ENCODE assay signal across 8 mouse cellular contexts in genomic region chr8:93810859-93811602, GRCm38 (mm10). TPM values are rescaled to one million over a fixed set of nuclear protein-coding genes. Genes with fewer than 3 reads are reported as not detected.
DNase-seq lines count a peak whose midpoint lies in the region; ATAC-seq and TF ChIP-seq lines count a peak whose summit lies in the region.

No protein-coding gene starts in this region.

- H3K27ac ChIP-seq in heart, embryonic 15.5 days = peak overlapping the region; percentile 77
- H3K27ac ChIP-seq in CH12.LX (ENCODE audit: insufficient read depth, low read depth) = no peak overlapping the region
- peak overlapping the region; percentile 77 for H3K27ac ChIP-seq in neural tube, embryonic 11.5 days (ENCODE audit: low read depth, low read length)

- peaks cover 23% of the 10 kb centered on the region for H3K4me1 ChIP-seq in heart, embryonic 15.5 days (replicated peaks)
- H3K4me1 ChIP-seq in CH12.LX (ENCODE audit: control insufficient read depth in 1 of 2, insufficient read depth in 2 of 2) = peaks cover 2 to 21% of the 10 kb centered on the region in 2 experiments; a peak in 3 of 4 replicates
- H3K4me1 ChIP-seq in neural tube, embryonic 11.5 days (ENCODE audit: control insufficient read depth, insufficient read depth, low read length) = peaks cover 7% of the 10 kb centered on the region

- DNase-seq in heart, postnatal 4 days = no peak
- no peak for DNase-seq in CH12.LX (ENCODE audit: extremely low read depth)
- DNase-seq in cerebellum, postnatal 14 days = peak; percentile 66 to 67
- peak; percentile 7 for DNase-seq in induced T-regulatory cell, adult 2 months (ENCODE audit: low read depth)
- peak; percentile 35 for DNase-seq in neural tube, embryonic 11.5 days (ENCODE audit: low spot score)
- DNase-seq in urinary bladder, postnatal 4 days (ENCODE audit: low spot score in 2 of 2) = no peak
- DNase-seq in adrenal gland, postnatal 25 days = no peak

- H3K79me2 ChIP-seq in CH12.LX (replicated peaks; ENCODE audit: control insufficient read depth, extremely low read depth, insufficient read depth, poor library complexity, severe bottlenecking) = no peaks in the 10 kb centered on the region

- TF ChIP-seq RAD21 in CH12.LX (IDR thresholded peaks at IDR 0.05; ENCODE audit: low read depth, low read length) = no peak

- peaks cover 17% of the 10 kb centered on the region; the same call in 1 of the 2 replicates for H3K27me3 ChIP-seq in heart, embryonic 15.5 days
- peaks cover 4% of the 10 kb centered on the region for H3K27me3 ChIP-seq in CH12.LX (replicated peaks)
- H3K27me3 ChIP-seq in neural tube, embryonic 11.5 days (ENCODE audit: control insufficient read depth, insufficient read depth, low read length) = peaks cover 5% of the 10 kb centered on the region; the same call in 1 of the 2 replicates

- no peak for ATAC-seq in heart, embryonic 15.5 days (replicated peaks; ENCODE audit: insufficient number of reproducible peaks, insufficient read depth, low FRiP score, low read depth)
- ATAC-seq in neural tube, embryonic 11.5 days (ENCODE audit: insufficient read depth, low FRiP score, low TSS enrichment) = peak; percentile 7

- no peak for TF ChIP-seq EP300 in CH12.LX (IDR thresholded peaks at IDR 0.05; ENCODE audit: low read length)

- TF ChIP-seq CTCF in CH12.LX (conservative IDR thresholded peaks at IDR 0.05 in 1 of 2, IDR thresholded peaks at IDR 0.05 in 1 of 2; ENCODE audit: low read depth in 2 of 2, low read length in 2 of 2) = no peak

- no peaks in the 10 kb centered on the region for H3K9me3 ChIP-seq in heart, embryonic 15.5 days (replicated peaks)
- no peaks in the 10 kb centered on the region for H3K9me3 ChIP-seq in CH12.LX (replicated peaks; ENCODE audit: low read length)
- H3K9me3 ChIP-seq in neural tube, embryonic 11.5 days (ENCODE audit: control insufficient read depth, low read length) = no peaks in the 10 kb centered on the region

- WGBS in heart, embryonic 15.5 days = under 1% methylated on average over 53 of the region's 53 CpGs
- WGBS in neural tube, embryonic 11.5 days = 0% methylated on average over 43 of the region's 53 CpGs

- in situ Hi-C loops in CH12.LX (cut with MboI; ENCODE audit: low pct_ligation_motif_present, low pct_unique_long_range_greater_than_20kb, low sequenced_read_pairs) = no loop called here

- H3K4me3 ChIP-seq in heart, embryonic 15.5 days = peak overlapping the region; percentile 81
- peak overlapping the region; percentile 20 to 81 (median 63) for H3K4me3 ChIP-seq in CH12.LX (replicated peaks in 1 of 3; ENCODE audit: low read depth in 2 of 3, low read length in 2 of 3, poor library complexity in 1 of 3)
- H3K4me3 ChIP-seq in neural tube, embryonic 11.5 days (ENCODE audit: low read depth, low read length) = peak overlapping the region; percentile 65

- H3K4me2 ChIP-seq in heart, embryonic 15.5 days = peak overlapping the region; percentile 89
- peak overlapping the region; percentile 68 for H3K4me2 ChIP-seq in CH12.LX (ENCODE audit: insufficient read depth, low read depth, poor library complexity, severe bottlenecking)
- peak overlapping the region; percentile 65 for H3K4me2 ChIP-seq in neural tube, embryonic 11.5 days (ENCODE audit: low read depth)

- no peak for TF ChIP-seq POLR2A in CH12.LX (IDR thresholded peaks at IDR 0.05; ENCODE audit: low read depth, low read length)

- dilution Hi-C loops in CH12.LX (cut with MboI; ENCODE audit: extremely low pct_ligation_motif_present, extremely low pct_unique_long_range_greater_than_20kb, low sequenced_read_pairs) = no loop called here

- no peaks in the 10 kb centered on the region for H3K36me3 ChIP-seq in heart, embryonic 15.5 days
- H3K36me3 ChIP-seq in CH12.LX (replicated peaks in 1 of 2; ENCODE audit: control insufficient read depth in 1 of 2, insufficient read depth in 1 of 2, low read length in 1 of 2) = peaks cover 0 to 11% of the 10 kb centered on the region in 2 experiments
- no peaks in the 10 kb centered on the region for H3K36me3 ChIP-seq in neural tube, embryonic 11.5 days (ENCODE audit: control insufficient read depth, insufficient read depth, low read length)

- peak overlapping the region; percentile 77 for H3K9ac ChIP-seq in heart, embryonic 15.5 days
- peak overlapping the region; percentile 77 for H3K9ac ChIP-seq in CH12.LX (ENCODE audit: insufficient read depth, low read depth)
- H3K9ac ChIP-seq in neural tube, embryonic 11.5 days (ENCODE audit: low read length) = peak overlapping the region; percentile 85

TF ChIP-seq in CH12.LX, 34 proteins besides CTCF, POLR2A, EP300 and RAD21:
- TF ChIP-seq CHD1 (IDR thresholded peaks at IDR 0.05; ENCODE audit: low read depth, low read length) (no peak), E2F4 (IDR thresholded peaks at IDR 0.05; ENCODE audit: insufficient replicate concordance, low read depth, low read length) (no peak), ELF1 (IDR thresholded peaks at IDR 0.05; ENCODE audit: low read depth, low read length) (no peak), SIN3A (IDR thresholded peaks at IDR 0.05; ENCODE audit: low read length) (no peak), NRF1 (IDR thresholded peaks at IDR 0.05; ENCODE audit: low read depth, low read length) (no peak), MXI1 (IDR thresholded peaks at IDR 0.05; ENCODE audit: low read depth, low read length) (no peak), JUND (conservative IDR thresholded peaks at IDR 0.05; ENCODE audit: low read depth, low read length) (no peak), JUN (IDR thresholded peaks at IDR 0.05; ENCODE audit: insufficient read depth, low read depth, low read length) (no peak), ZNF384 (IDR thresholded peaks at IDR 0.05; ENCODE audit: low read depth, low read length) (no peak), TBP (conservative IDR thresholded peaks at IDR 0.05; ENCODE audit: low read depth, low read length) (no peak), GABPA (IDR thresholded peaks at IDR 0.05; ENCODE audit: insufficient replicate concordance, low read depth, low read length) (no peak), CHD2 (IDR thresholded peaks at IDR 0.05; ENCODE audit: low read length) (no peak), USF1 (IDR thresholded peaks at IDR 0.05; ENCODE audit: low read depth, low read length) (no peak), MAZ (IDR thresholded peaks at IDR 0.05; ENCODE audit: low read depth, low read length) (no peak), ZMIZ1 (IDR thresholded peaks at IDR 0.05; ENCODE audit: low read depth, low read length) (no peak), SMC3 (IDR thresholded peaks at IDR 0.05; ENCODE audit: low read depth, low read length) (no peak), NELFE (IDR thresholded peaks at IDR 0.05; ENCODE audit: low read depth, low read length) (no peak), USF2 (conservative IDR thresholded peaks at IDR 0.05; ENCODE audit: low read depth, low read length) (no peak), MAFK (IDR thresholded peaks at IDR 0.05; ENCODE audit: insufficient replicate concordance, low read length) (no peak), BHLHE40 (IDR thresholded peaks at IDR 0.05; ENCODE audit: low read depth, low read length) (no peak)
TF ChIP-seq in CH12.LX: peak in this region for 0.

RNA-seq across cellular contexts. Expression of gene Gnao1, which starts 1.3 kb away (rescaled TPM):
- polyA plus RNA-seq in heart, embryonic 15.5 days (2015; fragmentation: Nextera tagmentation; extraction: Ambion mirVana) = 11.0 and 13.0 TPM in 2 replicates
- 10 to 100 TPM; 28.9 to 29.2 TPM for total RNA-seq in heart, postnatal 4 days (2021)
- total RNA-seq in CH12.LX (2012; rRNA removed) = 2.0 and 3.5 TPM in 2 replicates
- total RNA-seq in CH12.LX (2014; rRNA removed) = 0.89 and 1.1 TPM in 2 replicates
- 10.6 and 13.5 TPM in 2 replicates for polyA plus RNA-seq in CH12.LX (2012; ENCODE audit: insufficient read length, low read depth)
- 33.8 and 39.0 TPM in 2 replicates for polyA plus RNA-seq in neural tube, embryonic 11.5 days (2014; fragmentation: Nextera tagmentation; extraction: Ambion mirVana)
- 30.4 and 37.9 TPM in 2 replicates for total RNA-seq in adrenal gland, postnatal 25 days (2021)

Comparison
In these comparisons a context has a peak if more than half of its experiments do, and no peak if none do; other contexts are left out.
1. DNase-seq: peak in cerebellum, postnatal 14 days (2 of 2), induced T-regulatory cell, adult 2 months (single experiment) and neural tube, embryonic 11.5 days (single experiment); none in heart, postnatal 4 days (single experiment), CH12.LX (single experiment), urinary bladder, postnatal 4 days (0 of 2) and adrenal gland, postnatal 25 days (single experiment).
2. Peak in every context shown above with its lines, with median percentiles within 50 percentile points of each other: H3K4me2 ChIP-seq, H3K4me3 ChIP-seq and H3K9ac ChIP-seq.